Mouse (Mus musculus) cortical plate, adult 2 months (tissue): ENCODE results near the gene Spice1. TPM values are rescaled to one million over a fixed set of nuclear protein-coding genes. Genes with fewer than 3 reads are reported as not detected.

ENCODE experiments used
- H3K27ac ChIP-seq: fragments of 200-500 bp; 2 replicates; pipeline ENCODE4 v1.5.1; 2012; ENCODE audit warnings: low read length, control low read depth, inconsistent platforms; ENCODE audit not compliant: insufficient read depth
- H3K4me1 ChIP-seq: fragments of 200-500 bp; 2 replicates; pipeline ENCODE4 v1.6.1; 2011; ENCODE audit warnings: low read length; ENCODE audit not compliant: control insufficient read depth, insufficient read depth
- H3K4me3 ChIP-seq: fragments of 200-500 bp; 2 replicates; pipeline ENCODE4 v1.5.1; 2011; ENCODE audit warnings: mild to moderate bottlenecking, low read length, control low read depth; ENCODE audit not compliant: insufficient read depth
- CTCF ChIP-seq: fragments of 200-500 bp; IDR thresholded peaks from 2 replicates; pipeline ENCODE4 v1.5.1; 2011; ENCODE audit warnings: mild to moderate bottlenecking, control low read depth, low read length; ENCODE audit not compliant: insufficient read depth; ENCODE audit errors: extremely low read depth
- POLR2A ChIP-seq: fragments of 200-500 bp; IDR thresholded peaks from 2 replicates; pipeline ENCODE4 v1.6.1; 2011; ENCODE audit warnings: mild to moderate bottlenecking, low read length, control low read depth; ENCODE audit not compliant: insufficient read depth; ENCODE audit errors: extremely low read depth
- polyA plus RNA-seq: library from polyadenylated mRNA; depleted of rRNA; stranded (reverse); fragments of >200 nt; gene quantifications from 2 replicates; pipeline ENCODE4 v1.2.3, GENCODE M21; 2012; rRNA removed

Spice1 gene
- polyA plus RNA-seq, 1 experiment, result 17.9 TPM

- no peaks in the 10 kb centered on the region for H3K4me1 ChIP-seq
- no peak overlapping the region for H3K27ac ChIP-seq
- TF ChIP-seq CTCF (no peak), POLR2A (no peak)
- H3K4me3 ChIP-seq, result no peak overlapping the region
These were observed 58.0 kb downstream of the Spice1 start for GRCm38 (mm10) chr16:44404933-44405332.

- no peaks in the 10 kb centered on the region for H3K4me1 ChIP-seq
These were observed 60.3 kb downstream of the Spice1 start for GRCm38 (mm10) chr16:44407211-44407610.

GRCm38 (mm10) chr16:44408290-44408689 is 61.4 kb downstream of the Spice1 start:
- TF ChIP-seq POLR2A, result no peak
- H3K4me3 ChIP-seq, result no peak overlapping the region
- no peaks in the 10 kb centered on the region for H3K4me1 ChIP-seq
- no peak overlapping the region for H3K27ac ChIP-seq

More at GRCm38 (mm10) chr16:44407211-44407610, 60.3 kb downstream of the Spice1 start:
- TF ChIP-seq CTCF, result no peak
- TF ChIP-seq POLR2A, result no peak
- Histone ChIP-seq H3K27ac (no peak overlapping the region), H3K4me3 (no peak overlapping the region)

- TF ChIP-seq POLR2A, result no peak
- no peak for TF ChIP-seq CTCF
- Histone ChIP-seq H3K4me3 (no peak overlapping the region), H3K27ac (no peak overlapping the region), H3K4me1 (no peaks in the 10 kb centered on the region)
These were observed 63.3 kb downstream of the Spice1 start for GRCm38 (mm10) chr16:44410176-44410575.

- Histone ChIP-seq H3K27ac (no peak overlapping the region), H3K4me1 (no peaks in the 10 kb centered on the region), H3K4me3 (no peak overlapping the region)
- TF ChIP-seq POLR2A (no peak), CTCF (no peak)
These were observed 70.7 kb downstream of the Spice1 start for GRCm38 (mm10) chr16:44417596-44417995.

GRCm38 (mm10) chr16:44421735-44422134 is 74.8 kb downstream of the Spice1 start:
- peaks cover 4% of the 10 kb centered on the region for H3K4me1 ChIP-seq
- no peak overlapping the region for H3K4me3 ChIP-seq
- no peak for TF ChIP-seq POLR2A
- H3K27ac ChIP-seq, result no peak overlapping the region

- no peak overlapping the region for H3K27ac ChIP-seq
- no peak for TF ChIP-seq CTCF
- TF ChIP-seq POLR2A, result no peak
- H3K4me3 ChIP-seq, result no peak overlapping the region
- H3K4me1 ChIP-seq, result peaks cover 4% of the 10 kb centered on the region
These were observed 76.6 kb downstream of the Spice1 start for GRCm38 (mm10) chr16:44423499-44423898.

GRCm38 (mm10) chr16:44428456-44428855 is 81.5 kb downstream of the Spice1 start:
- peaks cover 2% of the 10 kb centered on the region for H3K4me1 ChIP-seq
- H3K4me3 ChIP-seq, result no peak overlapping the region
- H3K27ac ChIP-seq, result no peak overlapping the region
- TF ChIP-seq CTCF (no peak), POLR2A (no peak)

- no peaks in the 10 kb centered on the region for H3K4me1 ChIP-seq
- no peak overlapping the region for H3K27ac ChIP-seq
- H3K4me3 ChIP-seq, result no peak overlapping the region
- TF ChIP-seq CTCF, result no peak
- TF ChIP-seq POLR2A, result no peak
These were observed 83.1 kb downstream of the Spice1 start for GRCm38 (mm10) chr16:44430021-44430420.

- Histone ChIP-seq H3K4me1 (no peaks in the 10 kb centered on the region), H3K4me3 (no peak overlapping the region), H3K27ac (no peak overlapping the region)
- TF ChIP-seq CTCF (no peak), POLR2A (no peak)
These were observed 88.0 kb downstream of the Spice1 start for GRCm38 (mm10) chr16:44434931-44435330.

GRCm38 (mm10) chr16:44435481-44435880 is 88.6 kb downstream of the Spice1 start:
- H3K27ac ChIP-seq, result no peak overlapping the region
- H3K4me1 ChIP-seq, result no peaks in the 10 kb centered on the region
- H3K4me3 ChIP-seq, result no peak overlapping the region
- no peak for TF ChIP-seq POLR2A
- no peak for TF ChIP-seq CTCF

Other genes starting within 250 kb of the Spice1 start
- gene Atp6v1a, start 207.4 kb upstream of the Spice1 start, polyA plus RNA-seq, result 214 and 223 TPM in 2 replicates
- gene Naa50, start 207.3 kb upstream of the Spice1 start, polyA plus RNA-seq, result 23.8 and 23.9 TPM in 2 replicates
- gene Usf3, start 173.9 kb upstream of the Spice1 start, polyA plus RNA-seq, result 14.2 and 15.0 TPM in 2 replicates
- 60.0 and 67.5 TPM in 2 replicates for gene Sidt1, start 13.9 kb upstream of the Spice1 start, polyA plus RNA-seq
- 3.3 and 3.8 TPM in 2 replicates for gene Cfap44, start 47.7 kb downstream of the Spice1 start, polyA plus RNA-seq
- gene Boc, start 211.8 kb downstream of the Spice1 start, polyA plus RNA-seq, result 14.2 and 14.3 TPM in 2 replicates